Mouse (Mus musculus): ENCODE results near the gene Rbm25.

Rbm25 gene

DNA sequence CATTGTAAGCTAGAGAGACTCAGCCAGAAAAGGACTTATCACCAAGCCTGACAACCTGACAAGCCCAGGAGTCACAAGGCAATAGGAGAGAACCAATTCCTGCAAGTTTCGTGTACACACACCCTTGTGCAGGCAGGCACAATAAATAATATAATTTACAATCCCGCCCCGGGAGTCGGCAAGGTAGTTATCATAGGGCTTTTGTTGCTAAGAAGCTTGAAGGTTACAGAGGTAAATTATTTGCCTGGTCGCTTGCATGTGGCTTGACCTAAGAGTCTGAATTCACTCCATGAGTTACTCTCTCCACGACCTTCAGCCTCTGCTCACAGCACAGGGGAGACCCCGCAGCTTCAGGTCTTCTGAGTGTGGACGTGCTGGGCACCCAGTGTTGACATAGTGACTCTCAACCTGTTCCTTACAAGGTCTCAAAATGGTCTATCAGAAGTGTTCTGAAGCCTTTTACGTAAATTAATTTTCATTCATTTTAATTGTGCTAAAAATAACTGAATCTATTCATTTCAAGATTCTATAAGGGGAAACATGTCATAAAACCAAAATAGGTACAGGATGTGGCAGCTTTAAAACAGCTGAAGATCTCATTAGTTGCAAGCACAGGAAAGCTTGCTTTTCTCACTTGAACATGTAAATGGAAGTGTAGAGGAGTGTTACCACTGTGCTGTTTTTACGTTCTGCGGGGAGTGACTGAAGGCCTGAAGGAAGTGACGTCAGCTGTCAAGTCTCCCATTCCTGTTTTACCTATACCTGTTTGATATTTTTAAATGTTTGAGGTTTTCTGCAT is 95.7 kb downstream of the Rbm25 start:
- no peak for DNase-seq (ENCODE audit: low read depth, low spot score)

DNA sequence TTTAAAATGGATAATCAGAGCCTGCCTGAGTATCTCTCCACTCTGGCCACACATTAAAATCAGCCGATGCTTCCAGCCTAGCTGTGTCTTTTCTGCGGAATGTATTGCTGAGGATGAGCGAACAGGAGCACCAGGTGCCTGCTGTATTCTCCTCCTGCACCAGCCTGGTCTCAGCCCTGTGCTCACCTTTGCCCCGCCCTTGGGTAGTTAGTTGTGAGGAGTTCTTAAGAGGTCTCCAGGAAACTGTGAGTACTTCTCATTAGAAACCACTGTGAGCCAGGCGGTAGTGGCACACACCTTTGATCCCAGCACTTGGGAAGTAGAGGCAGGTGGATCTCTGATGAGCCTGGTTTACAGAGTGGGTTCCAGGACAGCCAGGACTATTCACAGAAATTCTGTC is 101.2 kb downstream of the Rbm25 start:
- DNase-seq (ENCODE audit: low read depth, low spot score) = no peak

Data from brain, embryonic 18.5 days (tissue).